In the genomic region with DNA sequence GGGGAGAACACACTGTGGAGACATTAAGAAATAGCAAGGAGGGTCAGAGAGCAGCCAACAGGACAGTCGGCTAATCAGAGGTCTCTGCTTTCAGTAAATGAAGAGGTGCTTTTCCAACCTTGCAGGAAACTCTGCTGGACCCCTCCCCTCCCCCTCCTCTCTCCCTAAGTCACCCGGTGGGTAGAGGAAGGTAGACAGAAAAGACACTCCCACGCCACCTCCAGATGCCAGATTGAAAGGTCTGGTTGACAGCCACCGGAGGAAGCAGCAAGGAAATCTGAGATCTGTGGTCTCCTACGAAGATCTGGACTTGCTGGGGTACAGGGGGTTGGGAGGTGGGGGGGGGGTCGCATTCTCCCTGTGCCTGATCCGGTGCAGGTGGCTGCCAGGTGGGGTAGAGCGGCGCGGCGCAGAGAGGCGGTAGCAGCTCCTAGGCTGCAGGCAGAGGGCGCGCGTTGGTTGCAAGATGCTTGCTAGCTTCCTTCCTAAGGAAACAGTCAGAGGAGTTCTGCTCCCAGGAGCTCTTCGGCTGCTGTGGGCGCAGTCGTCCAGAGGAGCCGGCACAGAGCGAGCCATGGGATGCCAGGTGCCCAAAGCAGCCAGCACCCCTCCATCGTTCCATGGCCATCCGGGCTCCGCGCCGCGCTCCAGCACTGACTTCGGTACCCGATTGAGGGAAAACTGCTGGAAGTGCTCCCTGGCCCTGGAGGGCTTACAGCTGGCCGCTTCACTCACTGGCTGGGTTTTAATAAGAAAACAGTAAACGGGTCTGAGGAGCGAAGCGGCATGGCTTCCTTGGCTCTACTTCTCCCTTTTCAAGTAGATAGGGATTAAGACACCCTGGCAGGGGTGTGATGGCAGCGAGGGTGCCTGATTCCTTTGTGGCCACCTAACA, we compare ENCODE assay signal across 8 mouse cellular contexts. TPM values are rescaled to one million over a fixed set of nuclear protein-coding genes. Genes with fewer than 3 reads are reported as not detected.
A peak's percentile ranks its signal among the peaks of the same experiment; 100 is the strongest.
DNase-seq lines count a peak whose midpoint lies in the region; ATAC-seq lines count a peak whose summit lies in the region.

No protein-coding gene starts in this region.

- ATAC-seq in intestine, embryonic 16.5 days = peak; percentile 99

- no peaks in the 10 kb centered on the region; the same call in 1 of the 2 replicates for H3K27me3 ChIP-seq in embryonic facial prominence, embryonic 10.5 days (replicated peaks; ENCODE audit: low read depth, poor library complexity, severe bottlenecking)
- H3K27me3 ChIP-seq in intestine, embryonic 16.5 days (replicated peaks; ENCODE audit: control insufficient read depth, insufficient read depth, low read length) = no peaks in the 10 kb centered on the region

- no peaks in the 10 kb centered on the region for H3K9me3 ChIP-seq in embryonic facial prominence, embryonic 10.5 days
- no peaks in the 10 kb centered on the region for H3K9me3 ChIP-seq in intestine, embryonic 16.5 days (ENCODE audit: control insufficient read depth, low read length)

- peaks cover 27% of the 10 kb centered on the region for H3K4me1 ChIP-seq in embryonic facial prominence, embryonic 10.5 days
- 0 out of 2 replicates have a peak, but pooled peaks cover 3% of the 10 kb centered on the region for H3K4me1 ChIP-seq in intestine, embryonic 16.5 days (ENCODE audit: control insufficient read depth, insufficient read depth, low read length)

- H3K9ac ChIP-seq in intestine, embryonic 16.5 days (ENCODE audit: low read depth, low read length) = peak overlapping the region; percentile 67

- H3K4me2 ChIP-seq in intestine, embryonic 16.5 days (ENCODE audit: low read depth, low read length) = peak overlapping the region; percentile 74

- no peaks in the 10 kb centered on the region for H3K36me3 ChIP-seq in embryonic facial prominence, embryonic 10.5 days (replicated peaks)
- H3K36me3 ChIP-seq in intestine, embryonic 16.5 days (ENCODE audit: control insufficient read depth, insufficient read depth, low read length) = no peaks in the 10 kb centered on the region

- DNase-seq in adrenal gland, adult (ENCODE audit: inconsistent age in 2 of 2, low spot score in 1 of 2) = peak; percentile 50 to 77
- no peak for DNase-seq in adrenal gland, adult 8-10 months
- peak; percentile 90 for DNase-seq in embryonic facial prominence, embryonic 10.5 days (ENCODE audit: low spot score)
- DNase-seq in heart, adult 11 months = peak; percentile 93
- peak; percentile 86 to 91 for DNase-seq in left cerebral cortex, postnatal 25 days (ENCODE audit: low spot score in 2 of 2)
- peak; percentile 77 for DNase-seq in mesoderm, embryonic 11.5 days (ENCODE audit: low read depth, low spot score)
- peak; percentile 32 for DNase-seq in skeletal muscle tissue, adult 2 months (ENCODE audit: low read depth, low spot score)

- H3K4me3 ChIP-seq in embryonic facial prominence, embryonic 10.5 days = peak overlapping the region; percentile 69
- peak overlapping the region; percentile 63 for H3K4me3 ChIP-seq in intestine, embryonic 16.5 days (ENCODE audit: low read length)

- intact Hi-C loops in left cerebral cortex, postnatal 25 days (cut with DNase I) = loop anchor here (2.0 to 5.0 kb wide), 3 partner anchors 190 to 892 kb away; no protein-coding TSS in a partner anchor

- H3K27ac ChIP-seq in embryonic facial prominence, embryonic 10.5 days (replicated peaks) = peak overlapping the region; percentile 91
- peak overlapping the region; percentile 14; the same call in 1 of the 2 replicates for H3K27ac ChIP-seq in intestine, embryonic 16.5 days (ENCODE audit: low read length)

- WGBS in embryonic facial prominence, embryonic 10.5 days = 2% methylated on average over 33 of the region's 33 CpGs
- WGBS in intestine, embryonic 16.5 days = 2% methylated on average over 33 of the region's 33 CpGs

RNA-seq across cellular contexts. Expression of gene Epha3, which starts 7.1 kb away (rescaled TPM):
- 1 to 10 TPM in 2 of 4 experiments, under 1 TPM in 2; 0.63 to 3.1 (median 1.00) TPM for total RNA-seq in adrenal gland, adult 8-10 months (2022)
- 20.8 and 27.7 TPM in 2 replicates for polyA plus RNA-seq in embryonic facial prominence, embryonic 10.5 days (2016; fragmentation: Nextera tagmentation; extraction: Ambion mirVana)
- 5.5 and 6.5 TPM in 2 replicates for polyA plus RNA-seq in intestine, embryonic 16.5 days (2015; fragmentation: Nextera tagmentation; extraction: Ambion mirVana)
- total RNA-seq in left cerebral cortex, postnatal 25 days (2021) = 10 to 100 TPM; 15.3 to 18.2 TPM
